Mouse (Mus musculus) limb, embryonic 15.5 days (tissue): ENCODE results near the gene Adra2a. TPM values are rescaled to one million over a fixed set of nuclear protein-coding genes. Genes with fewer than 3 reads are reported as not detected.

Experiments used
- ATAC-seq: fragments of 200-750 bp; cut with Nextera tagmentation; 2 replicates; pipeline ENCODE4 v1.8.0; 2017; ENCODE audit warnings: low read depth, moderate TSS enrichment; ENCODE audit not compliant: insufficient number of reproducible peaks, low FRiP score, low TSS enrichment
- H3K27ac ChIP-seq: fragments of 300-500 bp; sonication (generic); 2 replicates; pipeline ENCODE4 v1.5.1; 2015; ENCODE audit warnings: moderate library complexity, mild to moderate bottlenecking, inconsistent platforms
- H3K27me3 ChIP-seq: fragments of 300-500 bp; sonication (generic); 2 replicates; pipeline ENCODE4 v1.6.1; 2015; ENCODE audit warnings: inconsistent platforms
- H3K36me3 ChIP-seq: fragments of 300-500 bp; sonication (generic); 2 replicates; pipeline ENCODE4 v1.6.1; 2015; ENCODE audit warnings: inconsistent platforms
- H3K4me1 ChIP-seq: fragments of 300-500 bp; sonication (generic); 2 replicates; pipeline ENCODE4 v1.6.1; 2015; ENCODE audit warnings: inconsistent platforms
- H3K4me2 ChIP-seq: fragments of 300-500 bp; sonication (generic); 2 replicates; pipeline ENCODE4 v1.6.1; 2015; ENCODE audit warnings: mild to moderate bottlenecking, inconsistent platforms
- H3K4me3 ChIP-seq: fragments of 300-500 bp; sonication (generic); 2 replicates; pipeline ENCODE4 v1.5.1; 2015; ENCODE audit warnings: mild to moderate bottlenecking, inconsistent platforms
- H3K9ac ChIP-seq: fragments of 300-500 bp; sonication (generic); 2 replicates; pipeline ENCODE4 v1.6.1; 2015; ENCODE audit warnings: inconsistent platforms
- H3K9me3 ChIP-seq: fragments of 300-500 bp; sonication (generic); 2 replicates; pipeline ENCODE4 v1.6.1; 2016; ENCODE audit warnings: inconsistent platforms
- WGBS: fragments of 180-500 bp; shearing (Covaris S2); methylation state at CpG from one replicate; pipeline ENCODE4 v1.1.7; 2015; 5-methylcytosine and 5-hydroxymethylcytosine counted together
- polyA plus RNA-seq: library from polyadenylated mRNA; unstranded; fragments of >200 nt; fragmentation: Nextera tagmentation; extraction: Ambion mirVana; gene quantifications from 2 replicates; pipeline ENCODE4 v1.2.1, GENCODE M21; 2015

Adra2a gene
- polyA plus RNA-seq, 1 experiment from 2014 or later, result 0.77 TPM

DNA sequence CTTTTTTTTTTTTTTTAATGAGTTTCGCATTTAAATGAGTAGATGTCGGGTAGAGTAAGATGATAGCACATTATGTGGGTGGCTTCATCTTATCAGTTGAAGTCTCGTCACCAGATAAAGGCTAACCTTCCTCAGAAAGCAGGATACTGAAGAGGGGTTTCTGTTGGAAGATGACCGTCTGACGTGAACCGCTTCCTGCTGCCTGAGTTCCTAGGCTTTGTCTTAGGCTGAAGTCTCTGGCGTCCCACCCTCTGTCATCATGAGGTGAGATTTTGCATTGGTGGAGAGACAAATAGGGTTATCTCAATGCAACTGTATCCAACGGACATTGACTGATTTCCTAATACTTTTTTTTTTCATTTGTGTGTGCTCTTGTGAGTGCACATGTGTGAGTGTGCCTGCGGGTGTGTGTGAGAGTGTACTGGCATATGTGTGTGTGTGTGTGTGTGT is 37.8 kb downstream of the Adra2a start:
- no peak for ATAC-seq
- no peaks in the 10 kb centered on the region for H3K36me3 ChIP-seq
- H3K4me1 ChIP-seq, result no peaks in the 10 kb centered on the region
- WGBS, result 84% methylated on average over 9 of the region's 9 CpGs
- no peaks in the 10 kb centered on the region for H3K9me3 ChIP-seq
- H3K4me3 ChIP-seq, result no peak overlapping the region
- H3K9ac ChIP-seq, result no peak overlapping the region
- no peak overlapping the region for H3K4me2 ChIP-seq
- H3K27ac ChIP-seq, result no peak overlapping the region
- H3K27me3 ChIP-seq, result no peaks in the 10 kb centered on the region

DNA sequence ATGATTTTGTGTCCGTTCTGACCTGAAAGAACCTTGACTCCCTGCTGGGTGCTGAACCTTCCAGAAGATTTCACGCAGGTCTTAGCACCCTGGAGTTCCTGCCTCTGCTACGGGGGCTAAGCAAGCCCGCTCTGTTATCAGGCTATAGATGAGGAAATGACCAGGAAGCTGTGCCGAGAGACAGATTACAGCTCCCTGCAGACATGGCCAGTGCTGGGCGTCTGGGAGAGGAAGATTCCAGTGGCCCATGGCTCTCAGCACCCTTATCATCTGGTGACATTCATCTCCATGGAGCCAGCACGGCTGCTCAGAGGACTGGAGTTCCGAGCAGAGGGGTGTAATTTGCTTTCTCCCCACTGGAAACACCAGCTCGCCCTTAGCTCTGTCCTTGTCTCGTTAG is 43.4 kb downstream of the Adra2a start:
- Histone ChIP-seq H3K27ac (no peak overlapping the region), H3K9me3 (no peaks in the 10 kb centered on the region), H3K4me1 (no peaks in the 10 kb centered on the region), H3K36me3 (no peaks in the 10 kb centered on the region), H3K4me2 (no peak overlapping the region), H3K9ac (no peak overlapping the region), H3K4me3 (no peak overlapping the region), H3K27me3 (no peaks in the 10 kb centered on the region)
- WGBS, result 61% methylated on average over 10 of the region's 10 CpGs
- no peak for ATAC-seq

DNA sequence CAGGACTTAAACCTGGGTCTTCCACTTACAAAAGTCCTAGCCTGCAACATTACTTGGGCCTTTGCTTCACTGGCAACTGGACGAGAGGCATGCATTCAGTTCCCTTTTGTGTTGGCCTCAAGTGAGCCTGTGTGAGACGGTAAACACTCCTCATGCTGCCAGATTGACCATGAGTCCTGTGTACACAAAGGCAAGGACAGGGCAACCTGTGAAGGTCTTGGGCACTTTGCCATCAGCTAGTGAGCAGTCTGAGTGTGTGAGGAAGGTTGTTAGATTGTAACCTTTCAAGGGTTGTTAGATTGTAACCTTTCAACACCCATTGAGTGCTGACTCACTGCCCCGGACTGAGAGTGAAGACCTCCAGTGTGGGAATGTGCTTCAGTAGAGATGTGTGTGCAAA is 49.6 kb downstream of the Adra2a start:
- 84% methylated on average over 3 of the region's 3 CpGs for WGBS

DNA sequence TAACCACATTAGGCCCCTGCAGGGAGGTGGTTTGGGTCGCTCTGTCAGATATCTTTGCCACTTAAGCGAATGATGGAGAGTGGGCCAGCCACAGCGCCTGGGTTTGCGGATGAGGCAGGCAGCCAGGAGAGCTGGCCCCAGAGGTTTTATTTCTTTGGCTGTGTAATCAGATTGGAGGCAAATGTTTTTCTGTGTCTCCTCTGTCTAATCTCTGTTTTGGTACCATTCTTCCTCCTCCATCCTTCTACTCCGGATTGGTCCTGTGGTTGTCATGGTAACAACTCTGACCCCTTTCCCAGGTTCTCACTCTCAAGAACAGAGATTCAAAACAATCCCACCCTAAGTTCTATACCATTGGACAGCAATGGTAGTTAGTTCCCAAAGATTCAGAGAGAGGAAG is 51.8 kb downstream of the Adra2a start:
- Histone ChIP-seq H3K36me3 (no peaks in the 10 kb centered on the region), H3K4me3 (no peak overlapping the region), H3K9ac (no peak overlapping the region), H3K4me2 (no peak overlapping the region), H3K9me3 (no peaks in the 10 kb centered on the region), H3K27me3 (no peaks in the 10 kb centered on the region), H3K27ac (no peak overlapping the region), H3K4me1 (no peaks in the 10 kb centered on the region; the same call in 1 of the 2 replicates)
- 70% methylated on average over 5 of the region's 5 CpGs for WGBS
- ATAC-seq, result no peak

More for the DNA sequence above, 49.6 kb downstream of the Adra2a start:
- H3K27me3 ChIP-seq, result no peaks in the 10 kb centered on the region
- no peaks in the 10 kb centered on the region; the same call in 1 of the 2 replicates for H3K4me1 ChIP-seq
- ATAC-seq, result no peak
- no peak overlapping the region for H3K4me3 ChIP-seq
- no peaks in the 10 kb centered on the region for H3K36me3 ChIP-seq
- H3K27ac ChIP-seq, result no peak overlapping the region
- H3K9ac ChIP-seq, result no peak overlapping the region
- no peaks in the 10 kb centered on the region for H3K9me3 ChIP-seq
- no peak overlapping the region for H3K4me2 ChIP-seq

DNA sequence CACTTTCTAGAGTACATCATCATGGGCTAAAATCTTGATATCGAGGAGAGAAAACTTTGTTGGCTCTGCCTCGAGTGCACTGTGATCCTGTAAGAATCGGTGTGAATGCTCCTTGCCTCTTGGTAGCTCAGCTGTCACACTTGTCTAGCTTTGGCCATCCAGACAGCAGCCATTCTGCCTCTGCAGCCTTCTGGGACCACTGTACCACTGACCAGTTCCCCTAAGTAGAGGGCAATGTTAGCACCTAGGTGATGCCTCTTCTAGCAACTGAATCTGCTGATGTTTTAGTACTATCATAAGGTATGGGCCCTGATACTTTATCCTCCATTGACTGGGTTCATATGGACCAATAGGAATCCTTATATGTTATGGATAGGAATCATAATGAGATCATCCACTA is 54.4 kb downstream of the Adra2a start:
- Histone ChIP-seq H3K9ac (no peak overlapping the region), H3K4me2 (no peak overlapping the region), H3K4me3 (no peak overlapping the region), H3K36me3 (no peaks in the 10 kb centered on the region), H3K9me3 (no peaks in the 10 kb centered on the region), H3K4me1 (no peaks in the 10 kb centered on the region; the same call in 1 of the 2 replicates), H3K27ac (no peak overlapping the region), H3K27me3 (no peaks in the 10 kb centered on the region)
- ATAC-seq, result no peak
- 89% methylated on average over 3 of the region's 3 CpGs for WGBS

Other genes with a start within 250 kb of the Adra2a start
- 98.4 and 108 TPM in 2 replicates for gene Pdcd4, start 151.9 kb upstream of the Adra2a start, polyA plus RNA-seq
- 48.5 and 48.9 TPM in 2 replicates for gene Shoc2, start 99.8 kb upstream of the Adra2a start, polyA plus RNA-seq
- 59.5 and 62.5 TPM in 2 replicates for gene Bbip1, start 99.5 kb upstream of the Adra2a start, polyA plus RNA-seq